Mouse (Mus musculus) gastrocnemius, postnatal 4 days (tissue): ENCODE data around the gene Lfng. TPM values are rescaled to one million over a fixed set of nuclear protein-coding genes. Genes with fewer than 3 reads are reported as not detected.

ENCODE experiments used
- DNase-seq, 2 experiments: peaks; one replicate each; pipeline ENCODE4 v3.0.0; 2021 to 2022; ENCODE audit warnings: low spot score in 2 of 2, mixed read lengths in 2 of 2
- total RNA-seq, 2 experiments: library from RNA; stranded (reverse); gene quantifications; 2 replicates each; pipeline ENCODE4 v1.2.3; 2021

Lfng gene
- total RNA-seq, 2 experiments from 2014 or later: 11.4 to 13.8 TPM

DNA sequence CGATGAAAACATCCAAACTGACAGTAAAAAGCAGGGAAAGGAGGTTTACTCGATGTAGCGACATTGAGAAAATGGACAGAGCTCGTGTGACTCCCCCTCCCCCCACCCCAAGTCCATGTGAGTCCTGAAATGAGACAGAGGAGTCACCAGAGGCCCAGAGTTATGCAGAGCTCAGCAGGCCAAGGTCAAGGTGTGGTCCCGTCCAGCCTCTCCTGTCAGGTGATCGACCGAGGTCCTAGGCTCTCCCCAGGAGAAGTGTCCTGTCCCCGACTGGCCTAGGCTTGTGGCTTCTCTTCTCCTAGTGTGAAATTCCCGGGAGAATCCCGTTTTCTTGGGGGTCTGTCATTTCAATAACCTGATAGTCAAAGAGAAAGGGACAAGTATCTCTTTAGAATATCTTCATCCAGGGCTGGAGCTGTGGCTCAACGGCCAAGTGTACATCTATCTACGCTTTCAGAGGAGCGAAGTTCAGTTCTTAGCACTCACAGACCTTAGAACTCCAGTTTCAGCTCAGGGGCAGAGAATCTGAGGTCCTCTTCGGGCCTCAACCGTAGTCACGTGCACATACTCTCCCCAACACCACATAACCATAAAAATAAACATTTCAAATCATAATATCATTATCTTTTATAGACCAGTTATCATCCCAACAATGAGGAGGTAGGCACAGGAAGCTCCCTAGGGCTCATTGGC, 17.9 kb upstream of the Lfng start:
- DNase-seq: no peak

DNA sequence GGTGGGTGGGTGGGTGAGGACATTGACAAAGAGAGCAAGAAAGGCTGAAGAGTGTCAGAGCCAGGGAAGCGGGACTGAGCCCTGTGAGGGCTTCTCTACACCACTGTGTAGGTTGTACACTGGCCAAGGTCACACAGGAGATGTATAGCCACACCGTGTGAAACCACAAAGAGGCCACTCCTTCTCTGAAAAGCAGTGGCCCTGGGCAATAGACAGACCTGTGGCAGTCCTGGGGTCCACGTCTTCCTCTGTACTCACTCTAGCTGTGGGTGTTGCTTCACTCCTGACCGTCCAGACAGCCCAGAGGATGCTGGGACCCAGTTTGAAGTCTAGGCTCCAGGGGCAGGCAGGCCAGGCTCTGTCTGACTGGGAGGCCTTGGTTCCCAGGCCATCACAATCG, 12.3 kb upstream of the Lfng start:
- no peak for DNase-seq

GRCm38 (mm10) chr5:140596426-140596825, 10.7 kb upstream of the Lfng start:
- DNase-seq: no peak

GRCm38 (mm10) chr5:140596927-140597588, 10.1 kb upstream of the Lfng start:
- DNase-seq: peak in 1 of 2 experiments; percentile 17

DNA sequence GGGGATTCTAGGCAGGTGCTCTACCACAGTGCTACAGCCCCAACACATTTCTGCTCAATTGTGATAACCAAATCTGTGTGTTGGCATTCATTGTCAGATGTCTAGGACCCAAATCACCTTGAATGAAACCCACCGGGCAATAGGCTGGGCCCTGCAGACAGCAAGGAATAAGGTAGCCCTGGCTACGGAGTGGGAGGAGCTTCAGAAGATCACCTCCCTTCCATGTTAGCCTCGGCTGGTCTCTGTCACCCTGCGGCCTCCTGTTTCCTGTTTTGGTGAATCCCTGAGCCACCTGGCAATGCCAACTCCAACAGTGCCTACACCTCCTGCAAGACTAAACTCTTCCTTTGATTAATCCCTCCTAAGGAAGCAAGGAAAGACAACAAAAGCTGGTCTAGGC, 9.3 kb upstream of the Lfng start:
- DNase-seq: no peak

DNA sequence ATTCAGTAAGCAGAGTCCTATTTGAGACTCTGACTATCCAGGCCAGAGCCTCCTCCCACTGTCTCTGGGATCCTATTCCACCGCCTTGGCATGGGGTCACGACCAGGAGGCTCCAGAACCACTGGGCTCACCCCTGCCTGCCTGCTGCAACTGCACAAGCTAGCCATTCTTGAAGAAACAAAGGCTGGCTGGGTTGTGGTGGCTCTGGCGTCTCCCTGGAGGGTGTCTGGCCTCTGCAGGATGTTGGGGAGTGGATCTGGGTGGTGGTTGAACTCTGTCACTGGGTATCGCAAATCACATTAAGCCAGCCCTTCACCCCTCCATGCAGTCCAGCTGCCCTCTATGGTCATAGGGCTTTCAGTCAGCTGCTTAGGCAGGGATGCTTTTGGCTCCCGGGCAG, 7.2 kb upstream of the Lfng start:
- DNase-seq: peak in 1 of 2 experiments; percentile 20

GRCm38 (mm10) chr5:140601712-140602111, 5.4 kb upstream of the Lfng start:
- DNase-seq: peak in 1 of 2 experiments; percentile 25

DNA sequence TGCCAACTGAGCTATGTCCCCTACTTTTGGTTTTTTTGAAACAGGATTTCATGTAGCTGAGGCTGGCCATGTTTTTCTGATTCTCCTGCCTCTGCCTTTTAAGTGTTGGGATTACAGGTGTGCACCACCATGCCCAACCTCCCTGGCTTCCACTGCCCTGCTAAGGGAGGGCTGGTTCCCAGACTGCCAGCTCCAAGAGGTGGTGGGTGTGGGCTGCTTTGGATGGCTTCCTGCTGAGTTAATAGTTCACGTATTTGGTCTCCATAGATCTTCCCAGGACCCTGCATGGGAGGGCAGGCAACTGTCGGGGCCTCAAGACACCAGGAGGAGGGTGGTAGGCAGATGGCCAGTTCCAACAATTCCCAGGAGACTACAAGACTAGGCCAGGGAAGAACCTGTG, 4.6 kb upstream of the Lfng start:
- no peak for DNase-seq

DNA sequence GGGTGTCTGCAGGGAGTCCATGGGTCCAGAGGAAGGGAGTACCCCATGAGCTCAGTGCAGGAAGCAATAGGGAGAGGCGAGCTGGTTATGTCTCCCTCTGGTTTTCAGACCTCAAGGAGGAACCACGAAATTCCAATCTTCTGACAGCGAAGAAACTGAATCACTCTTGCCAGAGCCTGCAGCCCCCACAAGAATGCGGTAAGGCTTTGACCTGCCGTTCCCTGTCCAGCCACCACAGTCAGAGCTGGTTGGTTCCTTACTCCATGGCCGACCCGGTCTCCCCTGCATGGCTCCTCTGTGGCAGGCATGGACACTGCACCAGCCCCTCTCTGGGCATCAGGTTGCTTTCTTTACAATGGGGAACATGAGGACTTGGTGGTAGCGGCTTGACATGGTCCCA, 2.7 kb upstream of the Lfng start:
- peak in 1 of 2 experiments; percentile 8 for DNase-seq

DNA sequence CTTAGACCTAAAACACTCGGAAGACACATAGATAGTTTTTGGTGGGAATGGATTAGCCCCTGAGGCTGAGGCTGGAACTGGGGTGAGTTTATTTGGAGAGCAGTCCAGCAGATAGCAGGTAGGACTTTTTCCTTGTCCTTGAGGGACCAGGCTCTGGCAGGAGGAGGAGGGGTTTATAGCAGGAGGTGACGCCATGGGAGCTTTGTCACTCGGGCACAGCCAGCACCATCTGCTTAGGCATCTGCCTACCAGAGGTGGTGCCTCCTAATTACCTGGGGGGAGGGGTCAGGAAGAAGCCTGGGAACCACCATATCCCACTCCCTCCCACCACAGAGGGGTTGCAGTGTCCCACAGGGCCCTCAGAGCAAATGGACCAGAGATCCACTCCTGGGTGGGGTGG, 1.9 kb upstream of the Lfng start:
- DNase-seq: peak in 1 of 2 experiments; percentile 10

DNA sequence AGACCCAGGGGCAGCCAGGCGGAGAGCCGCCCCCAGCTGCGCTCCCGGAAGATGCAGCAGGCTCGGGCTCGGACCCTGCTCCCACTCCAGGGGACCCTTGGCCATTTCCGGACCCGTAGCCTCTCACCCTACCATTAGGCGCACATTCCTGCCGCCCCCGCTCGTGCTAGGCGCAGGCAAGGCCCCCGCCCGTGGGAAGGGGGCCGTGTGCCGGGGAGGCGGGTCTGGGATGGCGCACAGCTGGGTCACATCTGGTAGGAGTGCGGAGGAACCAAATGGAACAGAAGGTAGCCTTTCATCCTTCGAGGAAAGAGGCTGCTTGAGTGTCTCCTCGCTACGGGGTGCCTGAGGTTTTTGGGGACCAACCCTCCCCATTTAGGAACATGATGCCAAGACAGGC, 734 bp upstream of the Lfng start:
- DNase-seq: peak in 1 of 2 experiments; percentile 33

- DNase-seq: peak in 1 of 2 experiments; percentile 30
Measured at GRCm38 (mm10) chr5:140607836-140608633, 915 bp downstream of the Lfng start.

DNA sequence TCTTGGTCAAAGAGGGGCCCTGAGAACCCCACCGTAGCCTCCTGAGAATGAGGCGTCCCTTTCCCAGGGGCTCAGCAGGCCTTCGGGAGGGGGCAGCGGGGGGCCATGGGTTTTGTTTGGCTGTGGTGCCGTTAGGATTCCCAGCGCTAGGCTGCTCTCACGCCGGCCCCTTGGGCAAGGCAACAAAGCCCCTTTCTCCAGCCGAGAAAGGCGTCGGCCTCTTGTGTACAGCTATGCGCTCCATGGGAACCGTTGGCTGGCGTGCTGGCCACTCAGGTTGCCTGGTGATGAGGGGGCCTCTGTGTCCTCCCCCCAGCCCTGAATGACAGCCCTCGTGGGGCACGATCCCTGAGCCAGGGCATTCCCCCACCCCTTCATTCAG, 1.5 kb downstream of the Lfng start:
- peak in 1 of 2 experiments; percentile 38 for DNase-seq

DNA sequence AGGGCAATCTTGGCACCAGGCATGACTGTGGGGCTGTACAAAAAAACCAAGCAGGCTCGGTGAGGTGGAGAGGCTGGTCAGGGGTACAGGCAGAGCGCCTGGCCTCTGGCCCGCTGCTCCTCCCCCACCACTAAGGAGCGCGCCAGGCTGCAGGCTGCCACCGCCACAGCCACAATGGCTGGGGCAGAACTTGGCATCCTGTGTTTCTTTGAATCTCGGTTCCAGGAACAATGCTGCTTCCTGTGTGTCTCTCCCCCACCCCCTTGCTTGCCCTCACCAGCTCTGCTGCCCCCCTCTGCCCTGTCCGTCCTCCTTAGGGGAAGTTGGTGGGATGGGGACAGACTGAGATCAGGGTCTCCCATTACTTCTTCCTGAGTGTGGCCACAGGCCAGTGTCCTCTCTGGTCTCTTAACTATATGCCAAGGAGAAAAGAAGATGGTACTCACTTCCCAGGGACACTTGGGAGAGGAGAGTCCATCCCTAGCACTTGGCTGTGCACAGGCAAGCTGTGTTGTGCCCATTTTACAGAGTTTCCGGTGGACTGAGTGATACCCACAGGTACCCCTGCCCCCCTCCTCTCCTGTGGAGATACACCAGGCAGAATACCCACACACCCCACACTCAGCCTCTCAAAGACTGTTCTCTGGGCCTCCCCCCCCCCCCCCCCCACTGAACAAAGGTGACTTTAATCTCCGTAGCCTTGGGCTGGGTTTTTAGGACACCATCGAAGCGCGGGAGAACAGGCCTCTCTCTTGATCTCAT, 2.6 kb downstream of the Lfng start:
- DNase-seq: peak in 1 of 2 experiments; percentile 45

DNA sequence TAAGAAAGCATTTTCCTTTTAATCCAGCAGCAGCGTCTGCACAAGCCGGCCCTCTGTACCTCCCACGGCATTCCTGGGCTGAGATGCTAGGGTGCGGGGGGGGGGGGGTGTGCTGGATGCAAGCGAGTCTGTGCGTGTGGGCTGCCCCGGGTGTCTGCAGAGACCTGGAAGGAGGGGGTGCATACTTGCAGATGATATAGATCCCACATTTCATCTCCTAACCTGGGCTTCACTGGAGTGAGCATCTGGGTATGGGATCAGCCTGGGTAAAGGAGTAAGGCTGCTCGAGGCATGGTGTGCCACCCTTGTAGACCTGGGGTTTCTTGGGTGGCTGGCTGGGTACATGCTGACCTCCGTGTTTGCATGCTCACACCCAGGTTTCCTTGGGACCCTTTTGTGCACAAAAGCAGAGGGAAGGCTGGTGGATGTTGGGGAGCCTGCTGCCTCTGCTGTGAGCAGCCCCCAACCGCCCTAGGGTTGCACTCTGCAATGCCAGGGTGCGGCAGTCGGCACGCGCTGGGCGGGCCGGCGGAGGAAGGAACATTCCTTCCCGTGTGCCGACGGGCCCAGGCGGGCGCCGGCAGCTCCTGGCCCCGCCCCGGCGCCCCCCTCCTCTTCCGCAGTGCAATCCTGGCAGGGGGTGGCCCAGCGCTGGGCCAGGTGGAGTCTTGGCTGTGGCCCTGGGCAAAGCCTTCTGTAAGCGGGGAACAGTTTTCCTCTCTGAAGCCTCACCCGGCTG, 3.3 kb downstream of the Lfng start:
- DNase-seq: peak in 1 of 2 experiments; percentile 57

DNA sequence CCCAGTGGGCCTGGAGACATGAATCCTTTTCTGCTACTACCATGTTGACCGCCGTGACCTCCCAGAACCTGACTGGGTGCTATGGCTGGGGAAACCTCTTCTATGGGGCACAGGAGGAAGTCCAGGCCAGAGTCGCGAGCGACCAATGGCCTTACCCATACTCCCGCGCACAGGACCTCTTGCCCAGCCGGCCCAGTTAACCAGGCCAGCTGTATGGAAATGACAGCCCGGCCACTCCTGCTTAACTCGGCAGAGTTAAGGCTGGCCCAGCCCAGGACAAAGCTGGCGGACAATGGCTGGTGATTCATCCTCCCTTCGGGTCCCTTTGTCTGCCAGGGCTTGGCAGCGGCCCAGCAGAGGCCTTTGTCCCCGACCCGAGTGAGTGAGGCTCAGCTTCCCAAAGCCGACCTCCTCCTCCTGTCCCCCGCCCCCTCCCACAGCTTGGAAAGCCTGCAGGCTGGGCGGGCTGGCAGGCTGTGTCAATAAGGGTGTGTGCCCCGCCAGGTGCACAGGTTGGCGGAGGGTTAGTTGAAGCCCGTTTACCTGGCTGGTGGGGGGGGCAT, 4.0 kb downstream of the Lfng start:
- peak; percentile 72 to 85 for DNase-seq

- DNase-seq: no peak
Measured at GRCm38 (mm10) chr5:140611611-140612185, 4.6 kb downstream of the Lfng start.

DNA sequence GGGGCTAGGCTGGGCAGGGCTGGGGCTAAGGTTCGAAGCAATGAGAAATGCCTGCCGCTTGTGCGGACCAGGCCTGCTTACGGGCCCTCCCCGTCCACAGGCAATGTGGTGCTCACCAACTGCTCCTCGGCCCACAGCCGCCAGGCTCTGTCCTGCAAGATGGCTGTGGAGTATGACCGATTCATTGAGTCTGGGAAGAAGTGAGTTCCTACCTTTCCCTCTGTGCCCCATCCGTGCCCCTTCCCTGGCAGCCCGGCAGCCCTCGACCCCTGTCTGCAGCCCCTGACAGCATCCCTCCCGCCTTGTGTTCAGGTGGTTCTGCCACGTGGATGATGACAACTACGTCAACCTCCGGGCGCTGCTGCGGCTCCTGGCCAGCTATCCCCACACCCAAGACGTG, 5.1 kb downstream of the Lfng start:
- peak in 1 of 2 experiments; percentile 19 for DNase-seq

DNA sequence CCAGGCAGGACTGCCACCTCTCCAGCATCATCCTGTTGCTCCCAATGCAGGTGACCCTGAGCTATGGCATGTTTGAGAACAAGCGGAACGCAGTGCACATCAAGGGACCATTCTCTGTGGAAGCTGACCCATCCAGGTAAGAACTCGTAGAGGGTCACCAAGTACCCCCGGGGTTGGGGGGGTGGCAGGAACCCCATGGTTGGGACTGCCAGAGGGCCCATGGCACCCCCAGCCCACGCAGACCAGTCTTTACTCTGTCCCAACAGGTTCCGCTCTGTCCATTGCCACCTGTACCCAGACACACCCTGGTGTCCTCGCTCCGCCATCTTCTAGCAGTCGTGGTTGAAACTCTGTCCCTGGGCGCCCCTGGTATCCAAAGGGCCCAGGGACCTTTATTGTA, 7.0 kb downstream of the Lfng start:
- no peak for DNase-seq

- no peak for DNase-seq
Measured at GRCm38 (mm10) chr5:140614837-140615236, 7.7 kb downstream of the Lfng start.
